Mouse (Mus musculus) ES-E14 (cell line): Measurements from ENCODE around the gene Col23a1.

ENCODE experiments used
- CHD2 ChIP-seq: IDR thresholded peaks from 2 replicates; pipeline ENCODE4 v1.6.1; 2014; ENCODE audit warnings: mild to moderate bottlenecking, low read depth, low read length, inconsistent platforms
- HCFC1 ChIP-seq: IDR thresholded peaks from 2 replicates; pipeline ENCODE4 v1.6.1; 2012; ENCODE audit warnings: low read length, inconsistent platforms, borderline replicate concordance; ENCODE audit not compliant: insufficient read depth
- ZC3H11A ChIP-seq: IDR thresholded peaks from 2 replicates; pipeline ENCODE4 v1.6.1; 2012; ENCODE audit warnings: low read depth, mild to moderate bottlenecking, inconsistent platforms, low read length, borderline replicate concordance

- no peak for TF ChIP-seq HCFC1
- no peak for TF ChIP-seq ZC3H11A
- TF ChIP-seq CHD2 = no peak
These were observed 32.7 kb upstream of the Col23a1 start for GRCm38 (mm10) chr11:51257006-51257405.
